Mouse (Mus musculus) natural killer cell, adult 2 months (primary cell): Measurements from ENCODE around the gene Maml2.
A peak's percentile ranks its signal among the peaks of the same experiment; 100 is the strongest.

Experiments used
- DNase-seq, 2 experiments: peaks; one replicate each; pipeline ENCODE4 v3.0.0; 2022; ENCODE audit warnings: low spot score in 2 of 2

Maml2 gene

GRCm38 (mm10) chr9:13446703-13447285, 149.0 kb downstream of the Maml2 start, which contains the start of gene Gm17571:
Gene Gm17571, minus strand, starts transcription at chr9:13446753.
- no peak for DNase-seq

GRCm38 (mm10) chr9:13448716-13449115, 151.0 kb downstream of the Maml2 start:
- no peak for DNase-seq

- DNase-seq: no peak
Measured at GRCm38 (mm10) chr9:13454651-13455123, 156.9 kb downstream of the Maml2 start.

DNA sequence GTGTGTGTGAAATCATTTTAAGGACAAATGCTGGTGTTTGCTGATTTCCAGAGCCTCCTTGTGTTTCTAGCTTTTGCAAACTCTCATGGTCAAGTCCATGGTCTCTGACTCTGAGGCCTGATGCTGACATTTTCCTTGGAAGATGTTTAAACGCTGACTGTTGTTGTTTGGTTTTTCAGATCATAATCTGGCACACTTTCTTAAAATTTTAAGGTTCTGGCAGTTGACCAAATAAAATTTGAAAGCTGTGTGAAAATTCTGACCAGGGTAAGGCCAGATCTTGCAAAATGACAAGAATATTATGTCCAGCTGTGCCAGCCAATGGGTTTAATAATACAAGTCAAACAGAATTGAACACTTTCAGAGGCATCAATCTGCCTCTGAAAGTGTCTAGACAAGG, 157.5 kb downstream of the Maml2 start:
- no peak for DNase-seq

GRCm38 (mm10) chr9:13457774-13458173, 160.0 kb downstream of the Maml2 start:
- no peak for DNase-seq

GRCm38 (mm10) chr9:13459371-13459770, 161.6 kb downstream of the Maml2 start:
- DNase-seq: no peak

- no peak for DNase-seq
Measured at GRCm38 (mm10) chr9:13460012-13460411, 162.3 kb downstream of the Maml2 start.

DNA sequence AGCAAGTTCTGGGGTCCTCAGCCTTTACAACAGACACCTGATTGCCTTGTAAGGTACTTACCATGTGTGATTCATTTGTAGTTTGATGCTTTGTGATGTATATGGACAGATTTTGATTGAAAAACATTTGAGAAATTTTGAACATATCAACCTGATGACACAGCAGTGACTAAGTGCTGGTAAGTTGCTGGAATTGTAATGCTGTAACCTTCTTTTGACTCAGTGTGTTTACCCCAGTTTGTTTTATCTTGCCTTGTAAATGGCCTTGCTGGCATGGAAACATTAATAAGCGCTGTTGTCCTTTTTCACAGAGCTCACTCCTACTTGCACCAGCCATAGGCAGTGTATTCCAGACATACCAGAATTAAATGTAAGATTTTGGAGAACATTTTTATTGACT, 163.2 kb downstream of the Maml2 start:
- DNase-seq: no peak

DNA sequence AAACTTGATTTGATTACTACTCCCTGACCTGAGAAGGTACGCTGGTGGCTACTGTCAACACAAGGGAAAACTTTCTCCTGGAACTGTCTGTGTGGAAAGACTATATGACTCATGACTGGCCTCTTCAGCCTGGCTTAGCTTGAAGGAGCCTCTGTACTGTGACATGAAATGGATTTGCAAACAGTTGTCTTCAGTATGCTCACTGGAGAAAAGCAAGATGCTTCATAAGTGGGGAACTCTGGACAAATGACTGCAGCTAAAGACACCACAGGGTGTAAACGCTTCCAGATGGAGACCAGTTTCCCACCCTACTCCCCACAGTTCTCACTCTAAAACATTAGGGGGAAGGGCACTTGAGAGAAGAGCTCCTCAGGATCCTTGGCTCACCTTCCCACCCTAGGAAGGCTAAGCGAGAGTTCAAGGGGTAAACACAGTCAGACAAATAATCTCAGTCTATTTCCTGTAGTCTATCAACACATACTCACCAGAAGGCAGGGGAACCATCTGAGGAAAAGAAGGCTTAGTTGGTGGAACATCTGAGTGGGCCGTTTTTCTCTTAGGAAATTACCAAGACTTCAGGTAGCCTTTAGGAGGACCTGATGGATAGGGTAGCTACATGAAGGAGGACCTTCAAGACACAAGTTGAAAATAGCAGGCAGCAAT, 167.7 kb downstream of the Maml2 start:
- no peak for DNase-seq

DNA sequence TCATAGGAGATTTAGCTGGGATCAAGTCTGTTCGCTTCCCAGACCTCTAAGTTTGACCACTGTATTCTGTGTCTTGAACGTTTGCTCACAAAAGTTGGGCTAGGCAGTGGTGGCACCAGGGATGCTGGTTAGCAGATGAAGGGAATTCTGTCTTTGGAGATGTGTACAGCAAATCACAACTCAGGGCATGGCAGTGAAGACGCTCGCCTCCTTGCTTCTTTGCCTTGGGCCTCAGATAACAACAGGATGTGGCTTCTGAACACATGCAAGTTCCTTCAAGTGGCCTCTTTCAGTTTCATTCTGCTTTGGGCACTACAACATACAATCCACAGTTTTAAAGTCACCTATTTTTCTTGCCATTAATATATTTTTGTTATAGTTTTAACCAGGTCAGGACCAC, 168.6 kb downstream of the Maml2 start:
- DNase-seq: peak; percentile 74 to 79

DNA sequence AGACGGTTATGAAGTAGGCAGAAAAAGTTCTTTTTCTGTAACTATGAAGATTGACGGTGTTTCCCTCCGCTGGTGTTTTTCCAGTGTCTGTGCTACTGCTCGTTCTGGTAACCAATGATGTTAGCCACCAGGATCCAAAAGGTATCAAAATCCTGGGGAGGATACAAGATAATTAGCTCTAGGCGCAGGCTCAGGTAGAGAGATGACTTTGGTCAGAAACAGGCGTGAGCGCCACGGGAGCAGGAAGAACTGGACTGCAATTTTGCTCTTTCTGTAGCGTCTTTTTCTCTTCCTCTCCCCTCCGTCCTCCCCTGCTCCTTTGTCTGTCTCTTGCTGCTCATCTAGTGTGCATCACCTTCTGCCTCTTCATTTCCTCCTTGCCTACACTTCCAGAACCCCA, 169.1 kb downstream of the Maml2 start:
- peak in 1 of 2 experiments; percentile 42 for DNase-seq

- DNase-seq: no peak
Measured at GRCm38 (mm10) chr9:13467745-13468144, 170.0 kb downstream of the Maml2 start.

DNA sequence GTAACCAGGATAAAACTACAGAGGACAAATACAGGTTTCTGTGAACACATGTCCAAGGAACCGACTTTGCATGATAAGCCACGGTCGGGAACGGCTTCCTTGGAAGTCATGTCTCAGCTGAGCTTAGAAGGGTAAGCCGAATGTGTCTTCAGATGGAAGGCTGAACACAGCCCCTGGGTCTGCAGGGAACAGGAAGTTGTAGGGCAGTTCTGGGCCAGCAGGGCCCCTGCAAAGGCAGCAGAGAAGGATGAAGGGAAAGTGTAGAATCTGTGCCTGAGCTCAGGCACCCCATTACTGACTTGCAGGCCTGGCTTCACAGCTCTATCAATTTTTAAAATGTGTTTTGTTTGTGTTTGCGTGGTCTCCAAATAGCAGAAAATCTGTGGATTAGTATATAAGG, 171.0 kb downstream of the Maml2 start:
- DNase-seq: peak; percentile 11 to 32

DNA sequence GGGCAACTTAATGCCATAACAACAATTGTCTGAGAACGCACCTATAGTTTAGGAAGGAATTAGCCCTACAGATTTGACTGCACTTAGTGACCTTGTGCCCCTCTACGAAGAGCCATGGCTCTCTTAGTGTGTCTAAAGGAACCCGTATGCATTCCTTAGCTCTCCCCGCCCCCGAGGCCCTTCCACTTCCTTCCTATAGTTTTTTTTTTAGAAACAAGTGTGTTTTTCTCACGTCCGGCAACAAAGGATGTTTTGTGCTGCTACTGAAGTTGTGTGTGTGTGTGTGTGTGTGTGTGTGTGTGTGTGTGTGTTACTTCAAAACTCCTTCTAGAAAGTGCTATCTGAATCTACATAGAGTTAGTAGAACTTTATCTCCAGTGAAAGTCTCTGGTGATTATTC, 172.3 kb downstream of the Maml2 start:
- DNase-seq: peak; percentile 14 to 47

- no peak for DNase-seq
Measured at GRCm38 (mm10) chr9:13474951-13475350, 177.2 kb downstream of the Maml2 start.

GRCm38 (mm10) chr9:13479275-13479674, 181.5 kb downstream of the Maml2 start:
- no peak for DNase-seq

DNA sequence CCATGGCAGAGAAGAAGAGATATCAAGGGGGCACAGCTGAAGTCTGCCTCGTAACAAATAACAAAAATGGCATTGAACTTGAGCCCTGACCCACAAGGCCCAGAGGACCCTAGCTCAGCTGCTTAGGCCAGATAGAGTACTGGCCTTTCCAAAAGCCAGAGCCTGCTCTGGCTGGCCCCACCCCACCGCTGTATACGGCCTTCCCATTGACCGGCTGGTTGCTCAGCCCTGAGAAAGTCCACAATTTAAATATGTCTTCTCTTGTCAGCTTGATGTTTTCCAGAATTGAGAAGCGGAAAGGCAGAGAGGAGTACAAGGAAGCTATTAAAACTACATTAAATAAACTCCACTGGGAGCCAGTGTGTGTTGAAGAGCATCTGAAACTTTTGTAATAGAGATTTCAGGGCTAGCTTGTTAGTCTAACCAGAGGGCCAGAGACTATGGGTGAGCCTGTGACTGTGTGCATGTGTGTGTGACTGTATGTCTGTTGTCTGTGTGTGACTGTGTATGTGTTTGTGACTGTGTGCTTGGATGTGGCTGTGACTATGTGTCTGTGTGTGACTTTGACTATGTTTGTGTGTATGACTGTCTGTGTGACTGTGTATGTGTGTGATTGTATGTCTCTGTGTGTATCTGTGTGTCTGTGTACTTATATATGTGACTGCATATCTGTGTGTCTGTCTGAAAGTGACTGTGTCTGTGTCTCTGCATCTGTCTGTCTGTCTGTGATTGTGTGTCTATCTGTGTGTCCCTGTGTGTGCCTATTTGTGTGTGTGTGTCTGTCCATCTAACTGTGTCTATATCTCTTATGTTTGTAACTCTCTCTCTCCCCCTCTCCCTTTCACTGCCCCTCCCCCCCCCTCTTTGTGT, 185.7 kb downstream of the Maml2 start:
- DNase-seq: no peak

DNA sequence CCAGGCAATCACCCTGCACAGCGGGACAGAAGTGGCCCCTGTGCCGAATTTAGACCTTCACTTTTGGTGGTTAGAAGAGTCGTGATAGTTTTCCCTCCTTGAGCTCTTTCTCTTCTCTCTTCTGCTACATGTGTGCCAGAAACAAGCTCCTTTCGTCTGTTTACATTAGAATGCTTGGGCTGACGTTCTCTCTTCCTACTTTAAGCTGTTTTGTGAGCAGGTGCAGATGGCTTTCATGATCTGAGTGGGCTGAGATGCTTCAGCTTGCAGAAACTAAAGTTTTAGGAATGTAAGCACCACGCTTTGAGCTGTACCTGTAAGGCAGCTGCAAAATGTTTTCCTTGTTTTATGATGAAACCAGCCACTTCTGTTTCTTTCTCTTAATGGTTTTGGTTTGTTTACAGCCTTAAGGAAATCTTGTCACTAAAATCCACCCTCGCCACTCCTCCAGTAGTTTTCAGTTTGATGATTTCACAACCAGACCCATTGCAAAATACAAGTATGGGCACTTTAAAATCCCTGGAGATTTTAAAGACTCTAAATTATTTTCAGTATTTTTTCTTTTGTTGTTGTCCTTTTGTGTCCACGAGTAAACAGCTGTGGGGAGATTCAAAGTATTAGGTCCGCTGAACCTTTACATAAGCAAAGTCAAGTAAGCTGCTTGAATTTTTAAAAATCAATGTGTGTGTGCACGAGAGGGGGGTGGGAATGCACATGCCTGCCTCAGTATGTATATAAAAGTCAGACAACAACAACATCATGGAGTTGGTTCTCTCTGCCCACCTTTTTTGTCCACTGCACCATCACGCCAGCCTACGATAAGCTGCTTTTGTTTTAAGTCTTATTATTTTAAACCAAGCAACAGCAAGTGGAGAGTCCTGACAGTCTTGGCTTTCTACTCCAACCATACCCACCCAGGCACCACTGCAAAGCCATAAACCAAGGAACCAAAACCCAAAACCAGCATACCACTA, 186.8 kb downstream of the Maml2 start:
- DNase-seq: no peak

GRCm38 (mm10) chr9:13485914-13486313, 188.2 kb downstream of the Maml2 start:
- DNase-seq: no peak

GRCm38 (mm10) chr9:13491107-13491506, 193.3 kb downstream of the Maml2 start:
- DNase-seq: no peak

GRCm38 (mm10) chr9:13491854-13492620, 194.3 kb downstream of the Maml2 start:
- DNase-seq: no peak
